Mouse (Mus musculus): ENCODE results near the gene Zfp74. TPM values are rescaled to one million over a fixed set of nuclear protein-coding genes. Genes with fewer than 3 reads are reported as not detected.

Zfp74 gene
- polyA plus RNA-seq, 1 experiment, result 1.2 TPM

DNA sequence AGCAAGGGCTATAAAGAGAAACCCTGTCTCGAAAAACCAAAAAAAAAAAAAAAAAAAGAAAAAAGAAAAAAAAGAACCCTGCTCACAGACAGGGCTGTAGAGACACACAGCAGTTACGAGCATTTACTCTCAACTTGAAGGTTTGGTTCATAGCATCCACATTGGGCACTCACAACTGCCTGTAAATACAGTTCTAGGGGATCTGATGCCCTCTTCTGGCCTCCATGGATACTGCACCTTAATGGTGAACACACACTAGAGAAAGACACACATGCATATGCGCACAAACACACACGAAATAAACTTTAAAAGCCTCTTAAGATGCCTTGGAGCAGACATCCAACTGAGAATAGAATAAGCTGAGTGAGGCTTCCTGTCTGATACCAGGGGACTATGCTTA, 55.5 kb downstream of the Zfp74 start:
- no peaks in the 10 kb centered on the region for H3K4me1 ChIP-seq
- peaks cover 82% of the 10 kb centered on the region for H3K36me3 ChIP-seq (replicated peaks; ENCODE audit: low read length)
- H3K9me3 ChIP-seq, result peaks cover 37% of the 10 kb centered on the region
- TF ChIP-seq FLI1 (IDR thresholded peaks at IDR 0.05; ENCODE audit: low read length) (no peak), GATA1 (IDR thresholded peaks at IDR 0.05; ENCODE audit: borderline replicate concordance, low read length) (no peak)
- H3K4me3 ChIP-seq (replicated peaks), result no peak overlapping the region
- H3K27me3 ChIP-seq (replicated peaks), result no peaks in the 10 kb centered on the region

DNA sequence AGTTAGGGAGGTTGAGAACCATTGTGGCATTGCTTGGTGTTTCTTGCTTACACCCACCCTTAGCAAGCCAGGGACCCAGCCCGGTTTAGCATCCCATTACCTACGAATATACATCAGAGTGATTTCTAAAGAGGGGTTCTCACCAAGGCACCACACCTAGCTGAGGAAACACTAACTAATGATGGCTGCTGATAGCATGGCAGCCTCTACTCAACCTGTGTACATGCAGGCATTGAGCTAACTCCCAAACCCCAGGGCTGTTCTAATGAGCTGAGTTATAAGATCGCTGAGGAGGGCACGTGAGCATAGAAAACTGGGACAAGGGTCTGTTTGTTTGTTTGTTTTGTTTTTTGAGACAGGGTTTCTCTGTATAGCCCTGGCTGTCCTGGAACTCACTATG, 61.1 kb downstream of the Zfp74 start:
- no peaks in the 10 kb centered on the region for H3K27me3 ChIP-seq (replicated peaks)
- peaks cover 69% of the 10 kb centered on the region for H3K9me3 ChIP-seq
- no peaks in the 10 kb centered on the region for H3K4me1 ChIP-seq
- peaks cover 62% of the 10 kb centered on the region for H3K36me3 ChIP-seq (replicated peaks; ENCODE audit: low read length)
- TF ChIP-seq GATA1 (IDR thresholded peaks at IDR 0.05; ENCODE audit: borderline replicate concordance, low read length) (no peak), FLI1 (IDR thresholded peaks at IDR 0.05; ENCODE audit: low read length) (no peak)
- H3K4me3 ChIP-seq (replicated peaks), result no peak overlapping the region

DNA sequence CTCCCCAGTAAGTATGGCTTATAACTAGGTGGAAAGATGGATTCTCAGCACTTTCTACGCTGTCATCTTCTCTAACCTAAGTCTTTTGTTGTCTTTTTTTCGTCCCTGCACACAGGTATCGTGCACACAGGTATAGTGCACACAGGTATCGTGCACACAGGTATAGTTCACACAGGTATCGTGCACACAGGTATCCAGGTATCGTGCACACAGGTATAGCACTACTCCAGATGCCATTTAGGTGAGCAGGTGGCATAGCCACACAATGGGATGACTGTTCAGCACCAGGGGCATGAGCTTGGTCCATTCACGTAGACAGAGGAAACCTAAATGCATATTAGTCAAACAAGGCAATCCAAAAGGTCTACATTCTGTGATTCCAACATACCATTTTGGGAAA, 63.4 kb downstream of the Zfp74 start:
- Histone ChIP-seq H3K9me3 (peaks cover 80% of the 10 kb centered on the region), H3K27me3 (replicated peaks) (no peaks in the 10 kb centered on the region), H3K4me1 (no peaks in the 10 kb centered on the region), H3K36me3 (replicated peaks; ENCODE audit: low read length) (peaks cover 42% of the 10 kb centered on the region), H3K4me3 (replicated peaks) (no peak overlapping the region)
- TF ChIP-seq FLI1 (IDR thresholded peaks at IDR 0.05; ENCODE audit: low read length), result no peak

DNA sequence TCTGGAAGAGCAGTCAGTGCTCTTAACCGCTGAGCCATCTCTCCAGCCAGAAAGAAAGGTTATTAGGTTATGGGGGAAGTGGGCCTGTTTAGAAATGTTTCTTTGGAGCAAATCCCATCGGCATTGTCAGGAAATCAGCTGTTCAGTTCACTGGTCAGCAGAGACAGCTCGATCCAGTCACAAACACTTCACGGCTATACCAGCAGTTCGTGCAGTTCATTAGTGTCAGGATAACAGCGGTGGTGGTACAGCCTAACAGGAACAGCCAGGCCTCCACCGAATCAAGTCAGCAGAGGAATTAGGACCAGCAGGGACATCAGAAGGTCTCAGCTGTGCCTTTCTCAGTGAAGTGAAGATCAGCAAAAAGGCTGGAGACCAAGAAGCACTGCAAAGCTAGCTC, 73.0 kb downstream of the Zfp74 start:
- H3K4me3 ChIP-seq (replicated peaks), result no peak overlapping the region
- no peaks in the 10 kb centered on the region for H3K4me1 ChIP-seq
- peaks cover 5% of the 10 kb centered on the region for H3K36me3 ChIP-seq (replicated peaks; ENCODE audit: low read length)
- H3K27me3 ChIP-seq (replicated peaks), result no peaks in the 10 kb centered on the region
- no peak for TF ChIP-seq FLI1 (IDR thresholded peaks at IDR 0.05; ENCODE audit: low read length)
- TF ChIP-seq GATA1 (IDR thresholded peaks at IDR 0.05; ENCODE audit: borderline replicate concordance, low read length), result no peak
- peaks cover 85% of the 10 kb centered on the region for H3K9me3 ChIP-seq

Other genes with a start within 250 kb of the Zfp74 start
- gene Catsperg2, start 227.1 kb downstream of the Zfp74 start, polyA plus RNA-seq (2012; ENCODE audit: insufficient read depth, low replicate concordance), result not detected in 2 replicates
- gene Zfp84, start 185.5 kb downstream of the Zfp74 start, polyA plus RNA-seq (2012; ENCODE audit: insufficient read depth, low replicate concordance), result 0.93 TPM in 1 of 2 replicates, not detected in the other
- 0.37 TPM in 1 of 2 replicates, not detected in the other for gene Zfp30, start 170.1 kb downstream of the Zfp74 start, polyA plus RNA-seq (2012; ENCODE audit: insufficient read depth, low replicate concordance)
- gene Zfp790, start 138.0 kb downstream of the Zfp74 start, polyA plus RNA-seq (2012; ENCODE audit: insufficient read depth, low replicate concordance), result 0.62 TPM in 1 of 2 replicates, not detected in the other
- gene Zfp940, start 100.4 kb downstream of the Zfp74 start, polyA plus RNA-seq (2012; ENCODE audit: insufficient read depth, low replicate concordance), result 0.64 TPM in 1 of 2 replicates, not detected in the other
- gene Zfp420, start 94.1 kb downstream of the Zfp74 start, polyA plus RNA-seq (2012; ENCODE audit: insufficient read depth, low replicate concordance), result not detected in 2 replicates
- 0.04 TPM in 1 of 2 replicates, not detected in the other for gene Zfp27, start 47.5 kb downstream of the Zfp74 start, polyA plus RNA-seq (2012; ENCODE audit: insufficient read depth, low replicate concordance)
- gene Zfp383, start 45.9 kb downstream of the Zfp74 start, polyA plus RNA-seq (2012; ENCODE audit: insufficient read depth, low replicate concordance), result not detected in 2 replicates
- gene Zfp568, start 29.9 kb upstream of the Zfp74 start, polyA plus RNA-seq (2012; ENCODE audit: insufficient read depth, low replicate concordance), result 0.43 and 0.93 TPM in 2 replicates
- gene Zfp14, start 97.3 kb upstream of the Zfp74 start, polyA plus RNA-seq (2012; ENCODE audit: insufficient read depth, low replicate concordance), result not detected in 2 replicates
- 0.21 TPM in 1 of 2 replicates, not detected in the other for gene Zfp82, start 118.8 kb upstream of the Zfp74 start, polyA plus RNA-seq (2012; ENCODE audit: insufficient read depth, low replicate concordance)
- not detected in 2 replicates for gene Gm26920, start 136.3 kb upstream of the Zfp74 start, polyA plus RNA-seq (2012; ENCODE audit: insufficient read depth, low replicate concordance)
- 0.37 TPM in 1 of 2 replicates, not detected in the other for gene Zfp566, start 136.4 kb upstream of the Zfp74 start, polyA plus RNA-seq (2012; ENCODE audit: insufficient read depth, low replicate concordance)
- gene Zfp260, start 140.7 kb upstream of the Zfp74 start, polyA plus RNA-seq (2012; ENCODE audit: insufficient read depth, low replicate concordance), result 0.26 TPM in 1 of 2 replicates, not detected in the other
- not detected in 2 replicates for gene Zfp382, start 167.9 kb upstream of the Zfp74 start, polyA plus RNA-seq (2012; ENCODE audit: insufficient read depth, low replicate concordance)
- gene Zfp146, start 215.7 kb upstream of the Zfp74 start, polyA plus RNA-seq (2012; ENCODE audit: insufficient read depth, low replicate concordance), result 2.6 TPM in 1 of 2 replicates, not detected in the other
- 2.4 TPM in 1 of 2 replicates, not detected in the other for gene Cox7a1, start 230.1 kb upstream of the Zfp74 start, polyA plus RNA-seq (2012; ENCODE audit: insufficient read depth, low replicate concordance)
- gene Capns1, start 244.7 kb upstream of the Zfp74 start, polyA plus RNA-seq (2012; ENCODE audit: insufficient read depth, low replicate concordance), result 122 and 208 TPM in 2 replicates

All from megakaryocyte, embryonic 14.5 days (primary cell).